Mouse (Mus musculus): Measurements from ENCODE around the gene Shisa9.

DNA sequence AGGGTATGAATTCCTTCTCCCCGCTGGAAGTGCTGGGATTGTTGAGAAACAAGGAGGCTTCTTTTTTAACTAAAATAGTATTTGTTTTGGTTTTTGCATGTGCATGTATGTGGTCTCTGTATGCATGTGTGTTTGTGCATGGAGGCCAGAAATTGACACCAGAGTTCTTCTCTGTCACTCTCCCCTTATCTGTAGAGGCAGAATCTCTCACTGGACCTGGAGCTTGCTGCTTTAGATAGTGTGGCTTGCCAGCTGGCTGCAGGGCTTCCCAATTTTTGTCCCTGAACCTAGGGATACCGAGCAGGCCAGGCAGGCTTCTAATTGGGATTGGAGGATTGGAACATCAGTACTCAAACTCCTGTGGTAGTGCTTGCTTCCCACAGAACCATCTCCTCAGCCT, 99.2 kb downstream of the Shisa9 start:
- TF ChIP-seq POLR2A (IDR thresholded peaks at IDR 0.05; ENCODE audit: control insufficient read depth, low read depth, low read length) = no peak
- TF ChIP-seq CTCF (IDR thresholded peaks at IDR 0.05; ENCODE audit: control insufficient read depth, insufficient read depth, insufficient replicate concordance, low read depth, low read length) = no peak

Measured in testis, adult 2 months (tissue).